Mouse (Mus musculus) lung, postnatal 25 days (tissue): Measurements from ENCODE around the gene Mphosph9.
"Not testable (repeated sequence)": the region's sequence is repeated elsewhere in the genome, so short reads cannot be mapped to it uniquely, and the experiment has no call there.

Source experiments
- DNase-seq: peaks from one replicate; pipeline ENCODE4 v3.0.0; 2022; ENCODE audit warnings: low spot score

The Mphosph9 gene

GRCm38 (mm10) chr5:124233874-124234661 is 93.7 kb downstream of the Mphosph9 start:
- DNase-seq: no peak

- DNase-seq: no peak
Observed at GRCm38 (mm10) chr5:124233144-124233465, 94.7 kb downstream of the Mphosph9 start.

DNA sequence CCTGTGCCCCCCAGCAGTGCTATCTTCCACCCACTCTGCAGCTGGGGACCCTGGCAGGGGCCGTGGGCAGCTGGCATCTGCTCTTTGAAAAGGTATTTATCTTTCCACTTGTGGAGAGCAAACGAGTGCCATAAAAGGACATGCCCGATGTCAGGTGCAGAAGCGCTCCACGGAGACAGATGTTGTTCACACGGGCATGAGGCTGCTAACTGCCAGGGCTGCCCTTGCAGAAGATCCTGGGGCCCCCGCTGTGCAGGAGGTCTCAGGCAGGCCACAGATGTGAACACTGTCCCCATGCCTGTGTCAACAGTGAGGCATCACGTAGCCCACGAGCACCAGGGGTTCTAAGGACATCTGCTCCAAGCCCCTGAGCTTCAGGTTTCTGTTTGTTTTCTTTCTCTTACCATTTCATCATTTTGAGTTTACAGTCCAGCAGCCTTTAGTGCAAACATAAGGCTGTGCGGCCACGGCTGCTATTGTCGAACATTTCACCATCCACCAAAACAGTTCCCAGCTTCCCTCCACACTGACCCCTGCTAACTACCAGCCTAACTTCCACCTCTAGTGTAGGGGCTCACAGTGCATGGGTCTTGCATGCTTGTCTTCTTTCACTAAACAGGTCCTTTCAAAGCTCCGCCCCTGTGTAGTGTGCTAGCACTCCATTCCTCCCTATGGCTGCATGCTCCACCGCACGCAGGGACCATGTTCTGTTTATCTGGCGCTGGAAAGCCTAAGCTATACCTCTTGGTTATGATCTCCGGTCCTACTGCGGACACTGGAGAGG is 95.2 kb downstream of the Mphosph9 start:
- no peak for DNase-seq

GRCm38 (mm10) chr5:124230461-124230860 is 97.3 kb downstream of the Mphosph9 start:
- DNase-seq: no peak

DNA sequence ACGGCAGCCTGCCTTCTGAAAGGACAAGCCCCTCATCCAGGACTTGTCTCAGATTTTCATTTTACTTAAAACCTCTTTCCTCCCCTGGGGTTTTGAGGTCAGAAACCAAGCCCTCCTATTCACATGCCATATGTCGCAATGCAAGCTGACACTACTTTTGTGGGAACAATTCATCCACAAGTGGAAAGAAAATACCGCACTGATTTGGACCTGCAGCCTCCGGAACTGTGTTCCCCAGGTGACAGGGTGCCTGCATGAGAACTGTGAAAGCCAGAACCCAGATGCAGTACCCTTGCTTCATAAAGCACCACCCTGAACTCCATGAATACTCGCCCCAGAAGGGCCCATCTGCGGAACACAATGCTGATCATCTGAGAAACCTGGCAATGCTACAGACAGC is 100.6 kb downstream of the Mphosph9 start:
- DNase-seq: peak; percentile 49

GRCm38 (mm10) chr5:124226494-124226893 is 101.3 kb downstream of the Mphosph9 start:
- DNase-seq: no peak

DNA sequence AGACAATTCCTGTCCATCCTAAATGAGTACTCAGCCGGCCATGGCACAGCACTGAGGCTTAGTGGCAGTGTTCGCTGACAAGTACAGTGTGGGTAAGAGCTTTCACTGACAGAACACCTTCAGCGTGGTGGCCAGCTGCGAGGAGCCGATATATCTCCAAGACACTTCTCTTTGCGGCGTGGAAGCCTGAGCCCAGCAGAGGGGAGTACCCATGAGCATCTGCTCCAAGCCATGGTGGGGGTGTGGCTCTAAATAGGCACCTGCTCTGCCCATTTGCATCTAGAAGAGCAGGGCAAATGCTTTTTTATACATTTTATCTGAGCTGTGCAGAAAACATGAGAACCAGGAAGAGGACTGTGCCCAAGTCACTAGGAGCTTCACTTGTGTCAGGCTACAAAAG is 101.9 kb downstream of the Mphosph9 start:
- no peak for DNase-seq

GRCm38 (mm10) chr5:124224321-124225092 is 103.3 kb downstream of the Mphosph9 start:
- no peak for DNase-seq

DNA sequence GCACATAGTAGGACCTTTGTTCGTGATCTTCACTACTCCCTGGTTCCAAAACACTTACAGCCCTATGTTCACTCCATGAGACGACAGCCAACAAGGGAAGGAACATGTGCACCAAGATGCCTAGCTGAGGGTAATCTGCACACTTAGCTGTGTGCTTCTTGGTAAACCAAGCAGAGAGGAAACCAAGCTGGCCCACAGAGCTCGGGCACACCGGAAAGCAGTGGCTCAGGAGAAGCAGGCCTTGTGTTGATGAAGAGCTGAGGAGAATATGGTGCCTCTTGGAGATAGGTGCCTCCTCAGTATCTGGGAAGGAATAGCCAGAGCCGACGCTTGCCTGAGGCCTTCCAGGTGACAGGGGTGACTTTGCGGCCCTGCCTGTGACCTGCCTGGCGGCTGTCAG is 104.2 kb downstream of the Mphosph9 start:
- no peak for DNase-seq

DNA sequence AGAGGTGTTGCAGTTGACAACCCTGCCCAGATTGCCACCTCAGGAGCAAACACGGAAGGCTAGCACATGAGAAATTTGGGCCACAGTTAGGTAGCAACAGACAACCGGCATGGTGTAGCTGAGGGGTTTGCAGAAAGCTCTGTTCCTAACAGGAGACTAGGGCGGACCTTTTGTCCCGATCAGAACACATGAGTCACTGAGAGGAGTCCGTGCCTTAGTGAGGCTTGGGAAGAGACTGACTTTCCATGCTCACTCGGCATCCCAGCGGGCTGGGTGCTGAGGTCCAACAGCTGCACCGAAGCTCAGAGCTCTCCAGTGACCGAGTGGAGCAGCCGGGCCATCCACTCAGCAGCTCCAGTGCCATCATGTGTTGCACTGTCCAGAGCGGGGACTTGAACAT is 105.1 kb downstream of the Mphosph9 start:
- no peak for DNase-seq

- no peak for DNase-seq
Observed at GRCm38 (mm10) chr5:124221736-124222040, 106.1 kb downstream of the Mphosph9 start.

- peak; percentile 83 for DNase-seq
Observed at GRCm38 (mm10) chr5:124221037-124221735, 106.6 kb downstream of the Mphosph9 start.

GRCm38 (mm10) chr5:124220551-124220950 is 107.2 kb downstream of the Mphosph9 start:
- no peak for DNase-seq

DNA sequence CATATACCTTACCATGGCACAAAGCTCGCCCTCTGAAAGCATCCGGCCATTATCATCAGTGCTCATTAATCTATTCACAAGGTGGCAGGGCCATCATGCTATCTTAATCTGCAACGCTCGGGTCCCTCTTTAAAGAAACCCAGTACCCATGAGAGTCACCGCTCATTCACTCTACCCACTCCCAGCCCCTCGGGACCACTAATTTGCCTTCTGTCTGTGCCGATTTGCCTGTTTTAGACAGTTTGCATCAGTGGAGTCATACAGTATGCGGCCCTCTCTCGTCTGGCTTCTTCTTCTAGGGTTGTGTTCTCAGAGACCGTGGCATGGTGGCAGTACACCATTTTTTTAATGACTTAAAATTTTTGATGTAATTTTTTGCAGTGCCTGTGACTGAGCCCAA is 108.3 kb downstream of the Mphosph9 start:
- DNase-seq: no peak

GRCm38 (mm10) chr5:124218986-124219385 is 108.8 kb downstream of the Mphosph9 start:
- DNase-seq: no peak

GRCm38 (mm10) chr5:124217566-124218249 is 110.1 kb downstream of the Mphosph9 start:
- DNase-seq: no peak

DNA sequence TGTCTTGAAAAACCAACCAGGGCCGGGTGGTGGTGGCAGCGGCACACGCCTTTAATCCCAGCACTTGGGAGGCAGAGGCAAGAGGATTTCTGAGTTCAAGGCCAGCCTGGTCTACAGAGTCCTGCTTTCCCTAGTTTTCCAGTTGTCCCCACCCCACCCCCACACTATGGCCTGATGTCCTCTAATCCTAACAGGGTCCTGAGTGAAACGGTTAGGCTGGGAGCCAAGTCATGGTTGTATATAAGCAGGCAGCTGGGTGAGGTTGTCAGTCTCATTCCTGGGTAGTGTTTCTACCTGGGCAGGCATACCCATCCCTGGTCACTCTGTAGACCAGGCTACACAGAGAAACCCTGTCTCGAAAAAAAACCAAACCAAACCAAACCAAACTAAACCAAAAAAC is 110.7 kb downstream of the Mphosph9 start:
- DNase-seq: not testable (repeated sequence)

- DNase-seq: no peak
Observed at GRCm38 (mm10) chr5:124216403-124216802, 111.4 kb downstream of the Mphosph9 start.

DNA sequence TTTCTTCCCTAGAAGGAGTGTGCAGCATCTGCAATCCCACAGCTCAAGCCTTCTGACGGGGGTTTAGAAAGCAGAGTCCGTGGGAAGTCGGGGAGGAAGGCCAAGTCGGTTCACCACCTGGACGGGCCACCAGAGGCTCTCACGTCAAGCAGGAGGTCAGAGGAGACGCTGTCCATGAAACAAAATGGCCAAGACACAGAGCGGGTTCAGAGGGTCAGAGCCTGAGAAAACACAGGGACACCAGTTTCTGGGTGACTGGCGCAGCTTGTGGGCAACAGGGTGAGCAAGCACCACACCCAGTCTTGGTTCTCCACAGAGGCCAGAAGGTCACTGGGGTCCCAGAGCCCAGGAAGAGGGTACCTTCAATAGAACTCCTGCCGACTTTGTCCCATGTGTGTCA is 112.1 kb downstream of the Mphosph9 start:
- no peak for DNase-seq

DNA sequence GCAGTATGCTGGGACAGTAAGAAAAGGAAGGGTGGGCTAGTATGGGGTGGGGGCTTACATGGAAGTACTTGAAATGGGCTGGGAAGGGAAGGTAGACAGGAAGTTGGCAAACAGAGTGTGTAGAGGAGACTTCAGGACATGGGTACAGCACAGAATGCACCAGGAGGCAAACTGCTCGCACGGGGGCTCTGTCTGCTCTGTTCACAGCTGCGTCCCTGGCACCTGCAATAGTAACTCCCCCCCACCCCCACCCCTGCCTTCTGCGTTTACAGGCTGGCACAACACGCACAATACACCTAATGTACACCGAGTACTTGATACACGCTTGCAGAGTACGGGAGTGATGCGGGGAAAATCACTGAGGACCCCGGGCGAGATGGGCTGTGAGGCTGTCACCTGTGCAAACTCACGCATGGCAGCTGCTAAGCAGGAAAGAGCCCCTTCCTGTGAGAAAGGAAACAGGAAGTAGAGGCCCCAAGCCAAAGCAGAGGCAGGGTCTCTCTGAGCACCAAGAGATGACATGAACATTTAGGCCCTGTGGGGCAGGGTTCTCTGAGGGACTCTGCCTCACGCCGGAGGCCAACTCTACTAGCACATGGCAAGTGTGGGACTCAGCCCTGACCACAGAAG is 113.1 kb downstream of the Mphosph9 start:
- no peak for DNase-seq
